Mouse (Mus musculus) brain, embryonic 14.5 days (tissue): ENCODE measurements around the gene Nek2. TPM values are rescaled to one million over a fixed set of nuclear protein-coding genes. Genes with fewer than 3 reads are reported as not detected.

Source experiments
- DNase-seq: peaks from one replicate; pipeline ENCODE4 v3.0.0-alpha.2; 2011; ENCODE audit warnings: low read depth
- CTCF ChIP-seq: fragments of 200-500 bp; IDR thresholded peaks from 2 replicates; pipeline ENCODE4 v1.5.1; 2012; ENCODE audit warnings: inconsistent platforms, mild to moderate bottlenecking, moderate library complexity, borderline replicate concordance; ENCODE audit not compliant: insufficient read depth, insufficient read length; ENCODE audit errors: extremely low read depth
- POLR2A ChIP-seq: fragments of 200-500 bp; IDR thresholded peaks from 2 replicates; pipeline ENCODE4 v1.6.1; 2012; ENCODE audit warnings: mild to moderate bottlenecking, inconsistent platforms, borderline replicate concordance; ENCODE audit not compliant: poor library complexity, insufficient read depth, insufficient read length, severe bottlenecking; ENCODE audit errors: extremely low read depth
- polyA plus RNA-seq: library from polyadenylated mRNA; depleted of rRNA; stranded (reverse); fragments of >200 nt; gene quantifications from 2 replicates; pipeline ENCODE4 v1.2.3, GENCODE M21; 2012

The Nek2 gene
- polyA plus RNA-seq, 1 experiment: 6.8 TPM

DNA sequence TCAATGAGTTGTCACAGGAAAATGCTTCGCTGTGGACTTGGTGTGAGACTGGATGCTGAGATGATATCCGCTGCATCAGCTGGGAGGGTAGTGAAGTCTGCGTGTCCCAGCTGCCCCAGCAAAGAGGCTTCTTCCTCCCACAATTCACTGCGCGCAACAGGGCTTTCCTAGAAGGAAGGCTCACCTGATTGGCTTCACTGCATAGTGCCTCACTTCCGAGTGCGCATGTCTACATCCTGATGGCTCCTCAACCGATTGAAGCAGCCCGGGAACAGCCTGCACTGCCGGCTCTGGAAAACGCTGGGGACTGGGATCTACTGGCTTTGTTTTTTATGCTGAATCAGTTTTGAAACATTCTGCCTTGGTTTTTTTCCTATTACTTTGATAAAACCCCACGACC, 21.0 kb downstream of the Nek2 start:
- TF ChIP-seq CTCF (no peak), POLR2A (no peak)
- no peak for DNase-seq

GRCm38 (mm10) chr1:191846667-191847066, 25.4 kb downstream of the Nek2 start:
- TF ChIP-seq CTCF: no peak
- TF ChIP-seq POLR2A: no peak
- DNase-seq: no peak

GRCm38 (mm10) chr1:191849501-191849900, 28.3 kb downstream of the Nek2 start:
- DNase-seq: no peak
- TF ChIP-seq POLR2A (no peak), CTCF (no peak)

GRCm38 (mm10) chr1:191853442-191853841, 32.2 kb downstream of the Nek2 start:
- DNase-seq: no peak
- TF ChIP-seq CTCF (no peak), POLR2A (no peak)

GRCm38 (mm10) chr1:191854716-191855115, 33.5 kb downstream of the Nek2 start:
- DNase-seq: no peak
- no peak for TF ChIP-seq POLR2A
- no peak for TF ChIP-seq CTCF

DNA sequence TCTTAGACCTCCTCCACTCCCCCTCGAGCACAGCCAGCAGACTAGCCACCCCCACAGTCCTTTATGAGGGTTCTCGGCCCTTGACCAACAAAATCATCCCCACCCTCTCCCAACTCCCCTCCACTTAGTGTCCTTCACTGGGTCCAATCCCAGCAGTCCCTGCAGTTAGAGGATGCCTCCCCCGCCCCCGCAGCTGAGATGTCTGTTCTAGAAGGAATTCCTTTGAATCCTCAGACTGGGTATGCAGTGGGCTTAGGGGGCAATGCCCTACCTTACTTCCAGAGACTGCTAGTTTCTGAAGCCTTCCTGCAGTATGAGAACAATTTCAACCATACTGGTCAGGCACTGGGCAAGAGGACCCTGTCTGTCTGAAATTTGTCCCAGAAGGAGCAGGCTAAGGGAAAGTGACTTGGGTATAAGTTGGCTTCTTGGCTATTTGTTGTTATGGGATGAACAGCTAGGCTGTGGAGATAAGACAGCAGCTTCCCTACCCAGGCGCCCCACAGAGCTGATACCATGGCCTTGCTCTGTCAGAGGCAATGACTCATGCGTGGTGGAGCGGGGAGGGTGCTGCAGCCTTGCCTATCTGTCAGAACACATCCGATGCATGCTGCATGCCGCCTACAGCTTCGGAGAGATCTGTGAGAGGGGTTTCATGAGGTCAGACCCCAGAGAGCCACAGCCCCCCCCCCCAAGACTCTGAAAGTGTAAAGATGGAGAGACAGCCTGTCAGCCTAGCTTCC, 34.1 kb downstream of the Nek2 start:
- TF ChIP-seq CTCF (no peak), POLR2A (no peak)
- no peak for DNase-seq

GRCm38 (mm10) chr1:191856886-191857651, 35.8 kb downstream of the Nek2 start:
- no peak for DNase-seq

GRCm38 (mm10) chr1:191858136-191858535, 36.9 kb downstream of the Nek2 start:
- no peak for DNase-seq
- no peak for TF ChIP-seq POLR2A

More at GRCm38 (mm10) chr1:191856886-191857651, 35.8 kb downstream of the Nek2 start:
- TF ChIP-seq POLR2A: no peak

- TF ChIP-seq POLR2A: no peak
- no peak for TF ChIP-seq CTCF
- no peak for DNase-seq
These were observed 38.6 kb downstream of the Nek2 start for GRCm38 (mm10) chr1:191859847-191860246.

GRCm38 (mm10) chr1:191861247-191861646, 40.0 kb downstream of the Nek2 start:
- no peak for DNase-seq
- TF ChIP-seq POLR2A (no peak), CTCF (no peak)

- no peak for TF ChIP-seq CTCF
- no peak for TF ChIP-seq POLR2A
These were observed 42.7 kb downstream of the Nek2 start for GRCm38 (mm10) chr1:191863833-191864550.

DNA sequence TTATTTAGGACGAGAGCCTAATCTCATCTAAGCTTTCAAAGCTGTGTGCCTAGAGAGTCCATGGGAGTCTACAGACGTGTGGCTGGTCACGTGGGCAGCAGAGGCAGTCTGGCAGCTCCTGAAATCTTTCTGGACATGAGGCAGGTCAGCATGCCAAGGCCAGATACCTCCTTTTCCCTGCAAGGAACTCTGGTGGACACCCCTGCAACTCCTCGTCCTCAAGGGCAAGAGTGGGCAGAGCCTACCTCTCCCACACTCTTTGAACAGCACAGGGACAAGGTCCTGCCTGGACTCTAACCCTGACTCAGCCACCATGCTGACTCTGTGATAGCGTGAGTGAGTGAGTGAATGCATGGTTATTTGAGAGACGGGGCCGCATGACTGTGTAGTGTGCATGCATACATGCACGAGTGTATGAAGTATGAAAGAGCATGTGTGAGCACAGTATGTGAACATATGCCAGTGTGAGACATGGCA, 43.3 kb downstream of the Nek2 start:
- no peak for DNase-seq
- TF ChIP-seq POLR2A (no peak), CTCF (no peak)

More at GRCm38 (mm10) chr1:191863833-191864550, 42.7 kb downstream of the Nek2 start:
- DNase-seq: no peak

GRCm38 (mm10) chr1:191872076-191872710, 50.9 kb downstream of the Nek2 start:
- no peak for DNase-seq
- TF ChIP-seq POLR2A (no peak), CTCF (no peak)

DNA sequence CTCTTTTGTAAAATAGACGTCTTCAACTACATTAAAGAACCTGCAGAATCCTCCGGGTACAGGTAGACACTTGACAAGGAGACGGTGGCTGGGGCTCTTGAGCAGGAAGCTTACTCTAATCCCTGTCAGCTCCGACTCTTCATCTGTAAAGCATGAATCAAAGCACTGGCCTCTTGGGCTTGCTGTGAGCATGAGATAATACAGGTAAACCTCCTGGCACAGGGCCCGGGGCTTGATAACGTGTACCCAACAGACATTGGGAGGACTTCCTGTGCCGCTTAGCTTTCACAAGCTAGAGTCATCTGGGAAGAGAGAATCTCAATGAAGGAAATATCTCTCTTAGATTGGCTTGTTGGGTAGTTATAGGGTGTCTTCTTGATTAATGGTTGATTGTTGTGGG, 53.8 kb downstream of the Nek2 start:
- no peak for DNase-seq
- TF ChIP-seq POLR2A (no peak), CTCF (no peak)
